Mouse (Mus musculus) liver (tissue): Measurements from ENCODE around the gene Kif26b.

ENCODE experiments used
- DNase-seq: peaks from one replicate; pipeline ENCODE4 v3.0.0-alpha.2; 2020; ENCODE audit warnings: mixed read lengths

The Kif26b gene

DNA sequence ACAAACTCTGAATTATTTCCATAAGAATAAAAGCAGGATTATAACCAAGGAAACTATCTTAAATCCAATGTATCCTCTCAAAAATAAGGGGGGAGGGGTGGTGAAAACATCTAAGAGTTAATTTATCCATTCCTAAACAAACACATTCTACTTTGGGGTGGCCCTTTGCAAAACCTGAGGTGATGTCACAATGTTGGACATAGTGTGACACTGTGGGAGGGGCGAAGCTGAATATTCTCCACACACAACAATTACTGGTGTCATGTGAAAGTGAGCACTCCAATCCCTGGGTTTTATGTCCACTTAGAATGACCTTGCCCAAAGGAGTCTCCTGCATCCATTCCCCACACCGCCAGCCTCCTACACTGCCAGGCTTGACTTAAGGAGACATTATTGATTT, 408.1 kb downstream of the Kif26b start:
- DNase-seq, result no peak

DNA sequence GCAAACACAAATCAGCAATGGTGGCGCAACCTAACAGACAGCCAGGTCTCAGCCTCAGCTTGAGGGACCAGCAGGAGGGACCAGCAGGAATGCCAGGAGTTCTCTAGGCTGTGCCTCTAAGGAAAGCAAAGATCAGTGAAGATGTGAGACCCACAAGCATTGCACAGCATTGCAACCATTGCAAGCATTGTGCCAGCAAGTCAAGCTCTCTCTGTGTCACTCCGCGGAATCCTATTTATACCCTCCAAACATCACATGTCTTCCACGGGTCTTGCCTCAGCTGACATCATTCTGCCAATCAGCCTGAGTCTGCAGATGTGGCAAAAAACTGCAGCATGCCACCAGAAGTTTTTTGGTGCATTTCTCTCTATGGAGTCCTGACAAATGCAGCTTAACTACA, 411.4 kb downstream of the Kif26b start:
- no peak for DNase-seq

DNA sequence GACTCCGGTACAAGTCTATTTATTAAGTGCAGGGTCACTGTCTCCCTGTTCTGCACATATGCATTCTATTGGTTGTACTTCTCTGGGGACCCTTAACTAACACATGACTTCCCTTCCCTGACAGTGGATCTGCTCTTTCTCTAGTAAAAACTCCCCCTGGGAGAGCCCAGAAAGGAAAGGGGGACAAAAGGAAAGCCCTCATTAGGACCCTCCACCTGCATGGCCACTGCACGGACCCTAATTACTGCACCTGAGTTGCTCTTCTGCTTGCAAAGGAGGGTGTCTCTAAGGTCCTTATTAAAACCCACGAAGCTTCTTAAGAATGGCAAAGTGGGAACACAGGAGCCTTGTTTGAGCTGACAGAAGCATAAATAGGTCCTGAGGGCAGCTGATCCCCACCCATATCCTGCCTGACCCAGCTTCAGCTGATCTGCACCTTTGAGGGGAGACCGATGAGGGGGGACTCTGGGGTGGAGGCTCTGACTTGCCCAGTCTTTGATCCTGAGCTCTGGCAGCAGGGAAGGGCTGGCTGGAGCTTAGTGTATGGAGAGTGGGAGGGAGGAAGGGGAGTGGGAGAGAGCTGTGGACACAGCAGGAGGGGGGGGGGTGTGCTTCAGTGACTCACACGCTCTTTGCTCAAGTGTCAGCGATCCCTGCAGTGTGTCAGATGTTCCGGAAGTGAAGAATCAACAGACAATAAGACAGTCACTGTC, 413.5 kb downstream of the Kif26b start:
- no peak for DNase-seq

DNA sequence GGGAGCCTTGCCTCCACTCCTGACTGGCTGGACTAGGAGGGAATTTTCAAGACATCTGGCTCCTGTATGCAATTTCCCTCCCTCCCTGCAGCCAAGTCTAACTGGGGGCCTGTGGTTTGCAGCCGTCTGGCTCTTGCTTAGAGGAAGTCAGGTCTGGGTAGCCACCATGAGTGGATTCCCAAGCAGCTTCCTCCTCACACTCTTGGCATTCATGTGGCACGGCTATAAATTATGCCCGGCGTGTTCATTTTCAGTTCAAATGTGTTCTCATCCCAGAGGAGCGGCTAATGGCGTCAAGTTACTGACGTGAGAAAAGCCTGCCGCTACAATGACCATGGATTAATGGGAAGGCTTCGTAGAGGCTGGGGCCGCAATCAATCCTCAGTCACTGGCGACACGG, 424.0 kb downstream of the Kif26b start:
- DNase-seq, result no peak

DNA sequence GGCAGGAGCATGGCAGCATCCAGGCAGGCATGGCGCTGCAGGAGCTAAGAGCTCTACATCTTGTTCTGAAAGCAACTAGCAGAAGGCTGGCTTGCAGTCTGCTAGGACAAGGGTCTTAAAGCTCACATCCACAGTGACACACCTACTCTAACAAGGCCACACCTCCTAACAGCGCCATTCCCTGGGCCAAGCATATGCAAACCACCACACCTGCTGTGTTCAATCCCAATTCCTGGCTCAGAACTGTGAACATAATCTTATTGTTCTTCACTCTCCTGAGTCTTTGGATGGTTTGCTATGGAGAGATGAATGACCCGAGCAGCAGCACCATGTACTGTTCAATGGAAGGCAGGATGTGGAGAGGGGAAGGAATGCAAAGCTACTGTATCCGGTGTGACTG, 429.7 kb downstream of the Kif26b start:
- DNase-seq, result no peak

DNA sequence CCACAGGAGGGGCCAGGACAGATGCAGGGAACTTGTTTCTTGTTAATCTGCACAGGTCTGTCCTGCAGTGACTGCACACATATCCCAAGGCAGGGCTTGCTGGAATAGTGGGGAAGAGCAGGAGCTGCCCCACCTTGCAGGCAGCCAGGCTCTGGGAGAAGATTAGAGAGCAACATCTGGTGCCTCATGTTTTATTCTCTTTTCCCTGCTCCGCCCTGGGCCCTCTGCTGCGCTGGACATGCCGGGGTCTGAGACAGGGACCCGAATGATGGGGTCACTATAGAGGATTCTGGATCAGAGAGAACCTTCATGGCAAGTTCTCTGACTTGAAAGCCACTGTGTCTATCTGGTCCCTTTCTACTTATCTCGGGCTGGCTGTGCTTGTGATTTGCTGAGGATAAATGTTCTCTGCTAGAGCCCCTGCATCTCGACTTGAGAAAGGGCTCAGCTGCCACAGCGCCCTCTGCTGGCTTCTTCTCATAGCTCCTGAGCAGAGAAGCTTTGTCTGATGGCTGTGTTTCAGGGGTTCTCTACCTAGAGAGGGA, 431.2 kb downstream of the Kif26b start:
- DNase-seq, result peak; percentile 74

DNA sequence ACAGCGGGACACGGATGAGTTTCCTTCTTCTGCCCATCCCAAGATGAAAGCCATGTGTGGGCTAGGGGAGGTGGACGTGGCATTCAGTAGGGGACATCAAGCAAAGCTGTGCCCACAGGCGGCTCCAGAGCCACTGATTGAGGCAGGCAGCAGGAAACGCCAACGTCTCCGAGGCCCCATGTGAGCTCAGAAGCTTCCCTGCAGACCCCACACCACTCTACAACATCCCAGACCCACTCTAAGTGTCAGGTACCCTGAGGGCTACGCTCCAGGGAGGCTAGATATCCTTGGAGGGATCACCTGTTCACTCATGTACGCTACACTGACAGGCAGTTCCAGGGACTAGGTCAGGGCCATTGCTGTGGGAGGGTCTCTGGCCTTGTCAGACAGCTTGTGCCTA, 432.7 kb downstream of the Kif26b start:
- no peak for DNase-seq

DNA sequence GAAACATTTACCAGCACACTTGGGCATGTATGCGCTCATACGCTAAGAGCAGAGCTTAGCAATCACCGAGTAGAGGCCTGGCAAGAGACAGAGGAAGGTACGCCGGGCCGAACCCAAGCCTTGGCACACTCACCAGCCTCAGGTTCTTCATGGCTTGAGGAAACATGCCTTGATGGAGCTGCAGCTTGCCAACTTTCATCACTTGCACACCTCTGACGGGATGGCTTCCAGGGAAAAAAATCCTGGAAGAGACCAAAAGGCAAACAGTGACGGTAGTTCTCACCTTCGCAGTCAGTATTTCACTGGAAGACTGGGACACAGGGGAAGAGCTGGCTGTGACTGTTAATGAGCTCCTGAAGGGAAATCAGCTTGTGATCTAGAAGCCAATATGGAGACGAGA, 443.1 kb downstream of the Kif26b start:
- DNase-seq, result no peak

DNA sequence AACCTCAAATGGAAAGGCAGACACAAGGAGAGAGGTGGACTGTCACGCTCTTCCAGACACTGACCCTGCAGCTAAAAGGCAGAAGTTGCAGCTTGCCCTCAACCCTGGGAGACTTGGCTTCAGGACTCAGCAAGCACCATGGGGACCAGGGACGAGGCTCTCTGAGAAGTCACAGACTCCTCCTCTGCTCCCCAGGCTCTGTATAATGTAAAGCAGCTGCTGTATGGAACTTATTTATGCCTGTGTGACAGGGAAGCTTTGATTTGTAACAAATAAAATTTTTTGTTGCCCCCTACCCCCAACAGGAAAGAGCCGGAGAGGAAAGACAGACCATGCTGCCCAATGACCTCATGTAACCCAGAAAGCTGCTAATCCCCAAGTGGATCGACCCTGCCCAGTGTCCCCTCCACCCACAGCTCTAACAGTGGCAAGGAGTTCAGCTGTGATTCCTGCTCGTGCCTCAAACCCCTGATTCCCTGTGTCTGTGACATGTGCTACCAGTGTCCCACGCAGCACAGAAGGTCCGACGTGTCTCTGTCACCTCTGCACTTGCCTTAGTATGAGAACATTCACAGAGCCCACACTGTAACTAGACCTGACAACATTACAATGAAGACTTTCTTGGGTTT, 449.8 kb downstream of the Kif26b start:
- no peak for DNase-seq

DNA sequence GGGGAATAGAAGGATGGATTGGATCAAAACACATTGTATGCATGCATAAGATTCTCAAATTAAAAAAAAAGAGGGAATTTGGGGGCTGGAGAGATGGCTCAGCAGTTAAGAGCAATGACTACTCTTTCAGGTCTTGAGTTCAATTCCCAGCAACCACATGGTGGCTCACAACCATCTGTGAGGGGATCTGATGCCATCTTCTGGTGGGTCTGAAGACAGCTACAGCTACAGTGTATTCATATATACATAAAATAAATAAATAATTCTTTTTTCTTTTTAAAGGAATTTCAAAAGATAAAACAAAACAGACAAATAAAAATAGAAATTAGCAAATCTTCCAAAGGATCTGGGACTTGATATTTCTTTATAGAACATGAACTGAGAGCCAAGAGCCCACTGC, 451.3 kb downstream of the Kif26b start:
- no peak for DNase-seq

DNA sequence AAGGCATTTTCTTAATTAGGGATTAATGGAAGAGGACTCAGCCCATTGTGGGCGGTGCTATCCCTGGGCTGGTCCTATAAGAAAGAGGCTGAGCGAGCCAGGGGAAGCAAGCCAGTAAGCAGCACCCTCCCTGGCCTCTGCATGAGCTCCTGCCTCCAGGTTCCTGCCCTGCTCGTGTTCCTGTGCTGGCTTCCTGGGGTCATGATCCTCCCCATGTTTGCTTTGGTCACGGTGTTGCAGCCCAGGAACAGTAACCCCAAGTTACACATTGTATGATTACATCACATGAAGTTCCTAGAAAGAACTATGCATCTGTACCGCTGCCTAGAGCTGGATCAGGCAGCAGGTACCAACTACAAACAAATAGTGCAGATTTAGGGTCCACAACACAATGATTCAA, 452.7 kb downstream of the Kif26b start:
- no peak for DNase-seq

DNA sequence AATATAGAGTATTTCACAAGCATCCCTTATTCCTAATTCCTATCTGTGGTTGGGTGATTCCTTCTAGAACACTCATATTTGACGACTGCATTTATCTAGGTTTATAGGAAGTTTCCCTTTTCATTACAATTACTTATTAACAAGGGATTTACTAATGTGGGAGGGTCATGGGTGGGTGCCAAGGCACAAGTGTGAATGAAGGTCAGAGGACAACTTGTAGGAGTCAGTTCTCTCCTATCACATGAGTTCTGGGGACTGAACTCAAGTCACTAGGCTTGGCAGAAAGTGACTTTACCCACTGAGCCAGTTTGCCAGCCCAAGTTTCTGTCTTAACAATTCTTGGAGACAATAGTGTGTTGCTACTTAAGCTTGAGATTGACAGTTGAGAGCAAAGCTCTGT, 459.3 kb downstream of the Kif26b start:
- DNase-seq, result no peak
